Mouse (Mus musculus) kidney, adult 2 months (tissue): ENCODE data around the gene Anxa6.

Source experiments
- CTCF ChIP-seq: fragments of 200-500 bp; conservative IDR thresholded peaks from 2 replicates; pipeline ENCODE4 v1.5.1; 2011; ENCODE audit warnings: low read depth, mild to moderate bottlenecking, control low read depth, low read length, moderate library complexity, mixed read lengths; ENCODE audit not compliant: insufficient read depth, insufficient read length
- POLR2A ChIP-seq: fragments of 200-500 bp; IDR thresholded peaks from one replicate; pipeline ENCODE4 v1.6.1; 2011; ENCODE audit warnings: low read depth, low read length, control low read depth

- TF ChIP-seq CTCF (no peak), POLR2A (no peak)
Observed at GRCm38 (mm10) chr11:54976351-54976750, 56.9 kb downstream of the Anxa6 start.
